Mouse (Mus musculus) myocyte (in vitro differentiated cells): ENCODE measurements around the gene Camsap2.

Experiments
- CEBPB ChIP-seq: IDR thresholded peaks from 2 replicates; pipeline ENCODE4 v1.6.1; 2011; ENCODE audit warnings: mild to moderate bottlenecking, moderate library complexity; ENCODE audit not compliant: poor library complexity, insufficient read depth, severe bottlenecking
- E2F4 ChIP-seq: IDR thresholded peaks from one replicate; pipeline ENCODE4 v1.6.1; 2011; ENCODE audit warnings: mild to moderate bottlenecking, control low read depth, moderate library complexity; ENCODE audit not compliant: insufficient read depth
- MAX ChIP-seq: IDR thresholded peaks from one replicate; pipeline ENCODE4 v1.6.1; 2011; ENCODE audit warnings: low read depth, mild to moderate bottlenecking, control low read depth
- MYOG ChIP-seq, 3 experiments: IDR thresholded peaks; one replicate each; pipeline ENCODE4 v1.6.1; 2011; ENCODE audit warnings: control low read depth in 2 of 3, low read depth in 2 of 3, mild to moderate bottlenecking in 2 of 3; ENCODE audit not compliant: insufficient read length in 2 of 3, control insufficient read depth in 1 of 3, insufficient read depth in 1 of 3
- POLR2A ChIP-seq: IDR thresholded peaks from one replicate; pipeline ENCODE4 v1.6.1; 2011; ENCODE audit warnings: low read depth, mild to moderate bottlenecking, control low read depth, moderate library complexity; ENCODE audit not compliant: insufficient read length
- POLR2AphosphoS2 ChIP-seq: IDR thresholded peaks from one replicate; pipeline ENCODE4 v1.6.1; 2011; ENCODE audit warnings: low read depth, control low read depth; ENCODE audit not compliant: insufficient read length
- REST ChIP-seq: IDR thresholded peaks from one replicate; pipeline ENCODE4 v1.6.1; 2011; ENCODE audit warnings: mild to moderate bottlenecking, control low read depth, moderate library complexity; ENCODE audit not compliant: insufficient read depth, insufficient read length
- SRF ChIP-seq: IDR thresholded peaks from one replicate; pipeline ENCODE4 v1.6.1; 2011; ENCODE audit warnings: low read depth; ENCODE audit not compliant: control insufficient read depth, insufficient read length
- TCF12 ChIP-seq: IDR thresholded peaks from one replicate; pipeline ENCODE4 v1.6.1; 2011; ENCODE audit warnings: mild to moderate bottlenecking, control low read depth; ENCODE audit not compliant: poor library complexity, insufficient read depth, severe bottlenecking
- USF1 ChIP-seq: IDR thresholded peaks from one replicate; pipeline ENCODE4 v1.6.1; 2011; ENCODE audit warnings: low read depth, mild to moderate bottlenecking, control low read depth, moderate library complexity

GRCm38 (mm10) chr1:136358841-136359360 lies 13.0 kb upstream of the Camsap2 start:
- TF ChIP-seq CEBPB: no peak
- TF ChIP-seq POLR2A: no peak
- no peak for TF ChIP-seq MYOG (IDR thresholded peaks at IDR 0.05; ENCODE audit: control insufficient read depth in 1 of 3, insufficient read depth in 1 of 3, insufficient read length in 2 of 3, low read depth in 2 of 3)
- no peak for TF ChIP-seq TCF12
- no peak for TF ChIP-seq E2F4
- no peak for TF ChIP-seq MAX
- TF ChIP-seq POLR2AphosphoS2: no peak
- TF ChIP-seq SRF: no peak
- no peak for TF ChIP-seq USF1
- TF ChIP-seq REST: no peak
